Mouse (Mus musculus) MEL (cell line): ENCODE results near the gene C1ql4.

Experiments
- BHLHE40 ChIP-seq: IDR thresholded peaks from 2 replicates; pipeline ENCODE4 v1.6.1; 2012; ENCODE audit warnings: low read depth, mild to moderate bottlenecking, inconsistent platforms, low read length, improper control_type of control experiment, borderline replicate concordance
- CHD2 ChIP-seq: IDR thresholded peaks from 2 replicates; pipeline ENCODE4 v1.6.1; 2011; ENCODE audit warnings: low read length, improper control_type of control experiment
- CTCF ChIP-seq, 3 experiments: IDR thresholded peaks in 2 of 3; conservative IDR thresholded peaks in 1 of 3; 2 replicates each; pipeline ENCODE4 v1.5.1; 2011 to 2012; ENCODE audit warnings: low read length in 3 of 3, low read depth in 2 of 3, mild to moderate bottlenecking in 2 of 3, improper control_type of control experiment in 1 of 3, inconsistent platforms in 1 of 3, mixed read lengths in 1 of 3, moderate library complexity in 1 of 3; ENCODE audit not compliant: control insufficient read depth in 1 of 3, insufficient read depth in 1 of 3, poor library complexity in 1 of 3, severe bottlenecking in 1 of 3
- E2F4 ChIP-seq: IDR thresholded peaks from 2 replicates; pipeline ENCODE4 v1.6.1; 2011; ENCODE audit warnings: low read depth, low read length, improper control_type of control experiment, borderline replicate concordance
- GATA1 ChIP-seq: IDR thresholded peaks from 2 replicates; pipeline ENCODE4 v1.6.1; 2011; ENCODE audit warnings: low read depth, low read length, improper control_type of control experiment
- HCFC1 ChIP-seq: IDR thresholded peaks from 2 replicates; pipeline ENCODE4 v1.6.1; 2012; ENCODE audit warnings: low read depth, mild to moderate bottlenecking, inconsistent platforms, low read length, improper control_type of control experiment, moderate library complexity
- MAZ ChIP-seq: IDR thresholded peaks from 2 replicates; pipeline ENCODE4 v1.6.1; 2012; ENCODE audit warnings: low read depth, mild to moderate bottlenecking, inconsistent platforms, low read length, improper control_type of control experiment
- POLR2A ChIP-seq, 2 experiments: IDR thresholded peaks; 2 replicates each; pipeline ENCODE4 v1.6.1; 2011 to 2012; ENCODE audit warnings: low read length in 2 of 2, mild to moderate bottlenecking in 2 of 2, control low read depth in 1 of 2, improper control_type of control experiment in 1 of 2, low read depth in 1 of 2, moderate library complexity in 1 of 2; ENCODE audit not compliant: control insufficient read depth in 1 of 2, insufficient read depth in 1 of 2, poor library complexity in 1 of 2
- POLR2AphosphoS2 ChIP-seq: IDR thresholded peaks from 2 replicates; pipeline ENCODE4 v1.6.1; 2011; ENCODE audit warnings: low read length, improper control_type of control experiment
- POLR2AphosphoS5 ChIP-seq: IDR thresholded peaks from 2 replicates; pipeline ENCODE4 v1.6.1; 2012; ENCODE audit warnings: low read depth, borderline replicate concordance, mild to moderate bottlenecking, inconsistent platforms, low read length, moderate library complexity, mixed read lengths
- TAL1 ChIP-seq: IDR thresholded peaks from 2 replicates; pipeline ENCODE4 v1.6.1; 2012; ENCODE audit warnings: mild to moderate bottlenecking, inconsistent platforms, low read length, moderate library complexity, mixed read lengths
- TBP ChIP-seq: IDR thresholded peaks from 2 replicates; pipeline ENCODE4 v1.8.0; 2011; ENCODE audit warnings: low read depth, low read length, improper control_type of control experiment
- ZC3H11A ChIP-seq: IDR thresholded peaks from 2 replicates; pipeline ENCODE4 v1.6.1; 2012; ENCODE audit warnings: low read depth, mild to moderate bottlenecking, inconsistent platforms, low read length, improper control_type of control experiment

DNA sequence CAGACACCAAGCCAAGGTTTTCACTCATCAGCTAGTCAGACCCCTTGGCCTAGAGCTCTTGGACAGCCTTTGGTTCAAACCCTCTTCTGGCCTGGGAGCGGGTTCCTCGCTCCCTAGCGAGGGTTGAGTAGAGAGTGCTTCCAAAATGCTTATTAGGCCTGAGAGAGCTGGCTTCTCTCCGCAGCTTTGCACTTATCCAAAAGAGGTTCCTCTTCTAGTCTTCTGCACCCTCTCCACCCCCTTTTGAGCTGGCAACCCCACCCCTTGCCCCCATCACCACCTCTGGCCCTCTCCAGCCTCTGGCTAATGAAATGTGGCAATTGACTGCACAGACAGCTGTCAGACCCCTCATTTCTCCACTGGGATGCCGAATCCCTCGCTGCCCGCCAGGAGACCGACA, 5.3 kb upstream of the C1ql4 start, which contains the start of gene Dnajc22:
- TF ChIP-seq GATA1 (no peak), POLR2A (IDR thresholded peaks at IDR 0.05; ENCODE audit: control insufficient read depth in 1 of 2, insufficient read depth in 1 of 2, low read depth in 1 of 2, low read length in 2 of 2, poor library complexity in 1 of 2) (no peak; a peak in 1 of 4 replicates), CTCF (IDR thresholded peaks at IDR 0.05 in 2 of 3, conservative IDR thresholded peaks at IDR 0.05 in 1 of 3; ENCODE audit: control insufficient read depth in 1 of 3, insufficient read depth in 1 of 3, low read depth in 2 of 3, low read length in 3 of 3, poor library complexity in 1 of 3, severe bottlenecking in 1 of 3) (no peak), CHD2 (no peak), ZC3H11A (no peak), MAZ (no peak), TBP (no peak), POLR2AphosphoS2 (no peak), HCFC1 (no peak), BHLHE40 (no peak), E2F4 (no peak), TAL1 (no peak), POLR2AphosphoS5 (no peak)
